Mouse (Mus musculus): ENCODE results near the gene Rfx3. TPM values are rescaled to one million over a fixed set of nuclear protein-coding genes. Genes with fewer than 3 reads are reported as not detected.

Gene Rfx3
- total RNA-seq, 2 experiments from 2014 or later = 3.1 to 6.1 TPM

- no peak for ATAC-seq (replicated peaks; ENCODE audit: poor library complexity)
These were observed 272.1 kb downstream of the Rfx3 start for GRCm38 (mm10) chr19:27738908-27739307.

GRCm38 (mm10) chr19:27736571-27736970 lies 274.4 kb downstream of the Rfx3 start:
- ATAC-seq (replicated peaks; ENCODE audit: poor library complexity) = no peak

- ATAC-seq (replicated peaks; ENCODE audit: poor library complexity) = no peak
These were observed 292.0 kb downstream of the Rfx3 start for GRCm38 (mm10) chr19:27718931-27719330.

DNA sequence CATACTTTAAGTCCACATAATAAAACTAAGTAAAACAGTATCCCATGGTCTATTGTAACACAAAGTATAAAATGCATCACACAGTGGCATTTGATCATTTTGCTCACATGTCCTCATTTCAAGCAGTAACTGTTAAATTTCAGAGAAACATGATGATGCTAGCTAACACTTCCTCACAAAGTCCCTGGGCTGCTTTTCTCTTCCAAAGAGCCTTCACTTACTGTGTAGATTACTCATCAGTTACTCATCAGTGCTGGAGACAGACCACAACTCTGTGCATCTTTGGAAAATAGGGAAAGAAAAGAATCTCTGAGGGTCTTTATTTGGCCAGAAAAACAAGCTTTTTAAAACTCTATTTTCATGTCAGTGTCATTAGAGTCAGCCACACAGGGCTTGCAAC lies 294.7 kb downstream of the Rfx3 start:
- no peak for ATAC-seq (replicated peaks; ENCODE audit: poor library complexity)
